Mouse (Mus musculus) heart, postnatal 0 days (tissue): ENCODE data around the gene Elk4. TPM values are rescaled to one million over a fixed set of nuclear protein-coding genes. Genes with fewer than 3 reads are reported as not detected.

Source experiments
- ATAC-seq: fragments of 200-750 bp; cut with Nextera tagmentation; 2 replicates; pipeline ENCODE4 v1.8.0; 2017; ENCODE audit warnings: low read depth, moderate number of reproducible peaks, moderate library complexity; ENCODE audit not compliant: insufficient read depth
- DNase-seq: peaks from one replicate; pipeline ENCODE4 v3.0.0-alpha.2; 2016; ENCODE audit warnings: low spot score
- H3K27ac ChIP-seq: fragments of 300-500 bp; sonication (generic); 2 replicates; pipeline ENCODE4 v1.5.1; 2014; ENCODE audit warnings: low read depth, mild to moderate bottlenecking
- H3K27me3 ChIP-seq: fragments of 300-500 bp; sonication (generic); 2 replicates; pipeline ENCODE4 v1.6.1; 2014; ENCODE audit warnings: low read length, mixed read lengths; ENCODE audit not compliant: control insufficient read depth, insufficient read depth
- H3K36me3 ChIP-seq: fragments of 300-500 bp; sonication (generic); replicated peaks from 2 replicates; pipeline ENCODE4 v1.6.1; 2014; ENCODE audit warnings: low read length, mixed read lengths; ENCODE audit not compliant: control insufficient read depth, insufficient read depth
- H3K4me1 ChIP-seq: fragments of 300-500 bp; sonication (generic); 2 replicates; pipeline ENCODE4 v1.6.1; 2014; ENCODE audit warnings: antibody characterized with exemption; ENCODE audit not compliant: control insufficient read depth, insufficient read depth
- H3K4me2 ChIP-seq: fragments of 300-500 bp; sonication (generic); 2 replicates; pipeline ENCODE4 v1.6.1; 2014; ENCODE audit warnings: low read depth, mild to moderate bottlenecking, low read length, moderate library complexity
- H3K4me3 ChIP-seq: fragments of 300-500 bp; sonication (generic); 2 replicates; pipeline ENCODE4 v1.5.1; 2014; ENCODE audit warnings: low read depth, low read length
- H3K9ac ChIP-seq: fragments of 300-500 bp; sonication (generic); replicated peaks from 2 replicates; pipeline ENCODE4 v1.6.1; 2014; ENCODE audit warnings: low read depth, low read length, mixed read lengths
- H3K9me3 ChIP-seq: fragments of 300-500 bp; sonication (generic); replicated peaks from 2 replicates; pipeline ENCODE4 v1.6.1; 2016; ENCODE audit warnings: low read length; ENCODE audit not compliant: control insufficient read depth
- CTCF ChIP-seq: IDR thresholded peaks from 2 replicates; pipeline ENCODE4 v1.5.1; 2016; ENCODE audit warnings: antibody characterized with exemption, control low read depth, low read depth
- EP300 ChIP-seq: IDR thresholded peaks from 2 replicates; pipeline ENCODE4 v1.6.1; 2016; ENCODE audit warnings: antibody characterized with exemption, low read depth
- WGBS: fragments of 180-500 bp; shearing (Covaris S2); extraction: QIAGEN DNeasy Blood & Tissue Kit; methylation state at CpG from one replicate; pipeline ENCODE4 v1.1.7; 2014; 5-methylcytosine and 5-hydroxymethylcytosine counted together
- polyA plus RNA-seq: library from polyadenylated mRNA; unstranded; fragments of >200 nt; fragmentation: Nextera tagmentation; extraction: Ambion mirVana; gene quantifications from 2 replicates; pipeline ENCODE4 v1.2.1, GENCODE M21; 2015
- total RNA-seq: library from RNA; depleted of rRNA; stranded (reverse); fragments of >200 nt; gene quantifications from 2 replicates; pipeline ENCODE4 v1.2.3, GENCODE M21; 2014; ENCODE audit warnings: low replicate concordance; rRNA removed

Elk4 gene
- total RNA-seq (32.9 and 35.3 TPM in 2 replicates), polyA plus RNA-seq (10.5 and 13.3 TPM in 2 replicates)

- under 1% methylated on average over 53 of the region's 61 CpGs for WGBS
- TF ChIP-seq EP300 (peak; percentile 69; the same call in 1 of the 2 replicates), CTCF (no peak)
- peak; percentile 88 for ATAC-seq
- Histone ChIP-seq H3K4me2 (peak within 1 kb of the TSS; percentile 79), H3K27me3 (no peaks in the 10 kb centered on the region), H3K36me3 (no peaks in the 10 kb centered on the region), H3K9me3 (no peaks in the 10 kb centered on the region), H3K4me1 (peaks cover 16% of the 10 kb centered on the region), H3K4me3 (peak within 1 kb of the TSS; percentile 83), H3K9ac (peak within 1 kb of the TSS; percentile 96), H3K27ac (peak within 1 kb of the TSS; percentile 100)
- DNase-seq: peak; percentile 88
Observed at GRCm38 (mm10) chr1:132007282-132007815, at the start of gene Elk4. Elk4 (plus strand) TSS chr1:132007607.

DNA sequence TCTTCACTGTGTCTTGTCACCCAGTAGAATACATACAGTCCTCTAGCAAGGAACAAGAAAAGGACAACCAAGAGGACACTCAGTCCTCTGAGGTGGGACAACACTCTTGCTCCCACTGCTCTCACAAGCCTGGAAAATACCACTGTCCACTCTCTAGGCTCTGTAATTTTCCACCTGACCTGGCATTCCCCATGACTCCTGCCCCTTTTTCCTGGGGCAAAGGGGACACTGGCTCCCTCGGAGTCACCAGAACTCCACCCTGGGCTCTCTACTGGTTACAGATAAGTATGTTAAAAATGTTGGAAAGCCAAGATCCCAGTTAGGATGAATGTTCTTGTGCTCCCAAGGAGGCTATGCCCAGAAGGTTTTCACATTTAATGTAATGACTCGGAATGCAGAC is 46.4 kb upstream of the Elk4 start:
- TF ChIP-seq CTCF (no peak), EP300 (no peak)
- Histone ChIP-seq H3K9ac (no peak overlapping the region), H3K9me3 (no peaks in the 10 kb centered on the region), H3K27ac (no peak overlapping the region), H3K27me3 (peaks cover 53% of the 10 kb centered on the region), H3K4me1 (peaks cover 3% of the 10 kb centered on the region; the same call in 1 of the 2 replicates), H3K4me2 (no peak overlapping the region), H3K4me3 (no peak overlapping the region), H3K36me3 (no peaks in the 10 kb centered on the region)
- DNase-seq (no peak), ATAC-seq (no peak)
- 53% methylated on average over 2 of the region's 2 CpGs for WGBS

DNA sequence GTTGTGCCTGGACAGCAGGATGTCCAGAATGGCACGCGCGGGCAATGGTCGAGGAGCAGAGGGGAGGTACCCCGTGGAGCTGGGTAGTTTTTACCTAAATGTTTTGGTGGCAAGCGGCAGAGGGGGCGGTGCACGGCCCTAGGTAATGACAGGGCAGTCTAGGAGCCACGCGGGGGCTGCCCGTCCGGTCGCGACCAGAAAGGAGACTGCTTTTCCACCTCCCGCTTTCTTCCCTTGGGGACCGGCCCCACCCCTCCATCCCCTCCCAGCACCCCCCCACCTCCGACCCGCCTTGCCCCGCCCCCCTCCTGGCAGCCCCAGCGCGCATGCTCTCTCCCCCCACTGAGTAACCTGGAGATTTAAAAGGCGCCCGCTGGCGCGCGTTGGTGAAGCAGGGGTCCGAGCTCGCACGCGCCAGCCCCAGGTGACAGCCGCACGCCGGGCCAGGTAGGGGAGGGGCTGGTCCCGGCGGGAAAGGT is 44.8 kb upstream of the Elk4 start, which contains the start of gene Slc45a3:
Gene Slc45a3 (plus strand): TSS at position 362 of the 479 bp plus-strand sequence.
- no peak for DNase-seq
- WGBS: under 1% methylated on average over 29 of the region's 35 CpGs

GRCm38 (mm10) chr1:131963085-131963951 is 44.1 kb upstream of the Elk4 start:
- H3K4me2 ChIP-seq: peak overlapping the region; percentile 98
- H3K9me3 ChIP-seq: no peaks in the 10 kb centered on the region
- H3K27me3 ChIP-seq: peaks cover 64% of the 10 kb centered on the region
- peaks cover 3% of the 10 kb centered on the region; the same call in 1 of the 2 replicates for H3K4me1 ChIP-seq
- H3K4me3 ChIP-seq: peak overlapping the region; percentile 71
- no peaks in the 10 kb centered on the region for H3K36me3 ChIP-seq
- ATAC-seq: peak; percentile 51
- TF ChIP-seq EP300 (no peak), CTCF (no peak)
- no peak for DNase-seq
- WGBS: 1% methylated on average over 71 of the region's 76 CpGs
- peak overlapping the region; percentile 53 for H3K9ac ChIP-seq
- H3K27ac ChIP-seq: peak overlapping the region; percentile 16

More for the DNA sequence above, 44.8 kb upstream of the Elk4 start, which contains the start of gene Slc45a3:
- ATAC-seq: peak; percentile 31
- Histone ChIP-seq H3K27me3 (peaks cover 63% of the 10 kb centered on the region), H3K9ac (peak within 1 kb of the TSS; percentile 53), H3K36me3 (no peaks in the 10 kb centered on the region), H3K9me3 (no peaks in the 10 kb centered on the region), H3K4me3 (peak within 1 kb of the TSS; percentile 71), H3K4me1 (peaks cover 3% of the 10 kb centered on the region; the same call in 1 of the 2 replicates), H3K4me2 (peak within 1 kb of the TSS; percentile 98), H3K27ac (peak within 1 kb of the TSS; percentile 16)
- TF ChIP-seq EP300 (no peak), CTCF (no peak)

DNA sequence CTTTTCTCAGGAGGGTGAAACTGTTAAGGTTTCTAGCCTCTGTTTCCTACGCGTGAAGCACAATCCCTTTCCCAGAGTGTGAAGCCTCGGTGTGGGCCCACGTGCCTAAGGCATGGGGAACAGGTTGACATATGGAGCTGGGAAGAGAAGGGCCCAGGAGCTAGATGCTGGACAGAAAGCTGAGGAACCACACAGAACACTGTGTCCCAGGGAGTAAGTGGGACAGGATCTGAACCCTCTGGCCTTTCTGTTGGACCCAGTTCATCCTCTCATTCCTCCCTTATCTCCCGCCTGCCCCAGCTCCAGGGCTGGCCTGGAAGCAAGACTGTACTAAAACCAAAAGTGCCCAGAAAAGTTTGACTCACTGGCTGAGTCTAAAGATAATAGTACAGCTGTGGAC is 43.3 kb upstream of the Elk4 start:
- Histone ChIP-seq H3K4me3 (peak overlapping the region; percentile 71), H3K9ac (no peak overlapping the region), H3K9me3 (no peaks in the 10 kb centered on the region), H3K4me1 (peaks cover 3% of the 10 kb centered on the region; the same call in 1 of the 2 replicates), H3K27ac (peak overlapping the region; percentile 16; the same call in 1 of the 2 replicates), H3K4me2 (peak overlapping the region; percentile 98), H3K36me3 (no peaks in the 10 kb centered on the region), H3K27me3 (peaks cover 64% of the 10 kb centered on the region)
- no peak for DNase-seq
- 35% methylated on average over 5 of the region's 5 CpGs for WGBS
- ATAC-seq: no peak
- TF ChIP-seq CTCF: no peak
- TF ChIP-seq EP300: no peak
